Mouse (Mus musculus) liver, embryonic 12.5 days (tissue): ENCODE measurements around the gene Hk3. TPM values are rescaled to one million over a fixed set of nuclear protein-coding genes. Genes with fewer than 3 reads are reported as not detected.

Experiments
- ATAC-seq: fragments of 200-750 bp; cut with Nextera tagmentation; 2 replicates; pipeline ENCODE4 v1.8.0; 2017; ENCODE audit warnings: moderate number of reproducible peaks, mild to moderate bottlenecking, moderate library complexity
- H3K27ac ChIP-seq: fragments of 300-500 bp; sonication (generic); 2 replicates; pipeline ENCODE4 v1.5.1; 2016; ENCODE audit warnings: mild to moderate bottlenecking
- H3K27me3 ChIP-seq: fragments of 300-500 bp; sonication (generic); replicated peaks from 2 replicates; pipeline ENCODE4 v1.6.1; 2016; ENCODE audit warnings: mild to moderate bottlenecking, moderate library complexity
- H3K36me3 ChIP-seq: fragments of 300-500 bp; sonication (generic); 2 replicates; pipeline ENCODE4 v1.6.1; 2016; ENCODE audit warnings: mild to moderate bottlenecking, moderate library complexity
- H3K4me1 ChIP-seq: fragments of 300-500 bp; sonication (generic); 2 replicates; pipeline ENCODE4 v1.6.1; 2016
- H3K4me2 ChIP-seq: fragments of 300-500 bp; sonication (generic); 2 replicates; pipeline ENCODE4 v1.6.1; 2016; ENCODE audit warnings: mild to moderate bottlenecking, moderate library complexity
- H3K4me3 ChIP-seq: fragments of 300-500 bp; sonication (generic); 2 replicates; pipeline ENCODE4 v1.5.1; 2016; ENCODE audit warnings: mild to moderate bottlenecking, moderate library complexity
- H3K9ac ChIP-seq: fragments of 300-500 bp; sonication (generic); 2 replicates; pipeline ENCODE4 v1.6.1; 2016; ENCODE audit warnings: mild to moderate bottlenecking, moderate library complexity
- H3K9me3 ChIP-seq: fragments of 300-500 bp; sonication (generic); replicated peaks from 2 replicates; pipeline ENCODE4 v1.6.1; 2016; ENCODE audit warnings: mild to moderate bottlenecking, moderate library complexity
- WGBS: fragments of 180-500 bp; shearing (Covaris S2); methylation state at CpG from one replicate; pipeline ENCODE4 v1.1.7; 2016; ENCODE audit not compliant: insufficient replicate concordance; 5-methylcytosine and 5-hydroxymethylcytosine counted together
- polyA plus RNA-seq: library from polyadenylated mRNA; unstranded; fragments of >200 nt; fragmentation: Nextera tagmentation; extraction: Ambion mirVana; gene quantifications from 2 replicates; pipeline ENCODE4 v1.2.1, GENCODE M21; 2016

The Hk3 gene
- 2.7 and 3.0 TPM in 2 replicates for polyA plus RNA-seq

DNA sequence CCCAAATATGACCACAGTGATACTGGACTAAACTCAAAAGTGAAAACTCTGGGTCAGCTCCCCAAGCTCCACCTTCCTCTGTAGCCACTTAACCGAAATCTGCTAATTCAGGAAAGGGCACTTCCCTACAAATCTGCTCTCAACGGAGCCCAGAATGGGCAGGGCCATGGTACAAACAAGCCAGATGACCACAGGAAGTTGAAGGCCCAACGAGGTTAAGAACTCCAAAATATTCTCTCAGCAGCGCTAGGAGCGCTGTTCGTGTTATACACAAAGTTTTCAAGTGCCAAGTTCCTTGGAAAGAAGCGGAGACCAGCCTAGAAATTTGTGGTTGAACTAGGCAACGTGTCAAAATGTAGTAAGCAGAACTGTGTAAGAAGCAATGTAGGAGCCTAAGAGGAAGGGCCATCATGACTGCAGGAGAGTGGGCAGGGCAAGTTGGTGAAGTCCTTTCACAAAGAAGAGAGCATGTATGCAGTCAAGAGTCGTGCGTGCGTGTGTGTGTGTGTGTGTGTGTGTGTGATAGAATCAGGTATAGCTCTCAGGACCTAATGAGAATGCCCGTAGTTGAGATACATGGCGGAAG, at the start of gene Hk3:
Hk3 (minus strand) TSS at position 192 of the 586 bp plus-strand sequence.
- no peaks in the 10 kb centered on the region for H3K27me3 ChIP-seq
- no peak within 1 kb of the TSS for H3K9ac ChIP-seq
- ATAC-seq = no peak
- H3K9me3 ChIP-seq = no peaks in the 10 kb centered on the region
- H3K4me2 ChIP-seq = no peak within 1 kb of the TSS
- H3K36me3 ChIP-seq = peaks cover 6% of the 10 kb centered on the region
- WGBS = 64% methylated on average over 13 of the region's 13 CpGs
- H3K27ac ChIP-seq = no peak within 1 kb of the TSS
- H3K4me3 ChIP-seq = no peak within 1 kb of the TSS
- H3K4me1 ChIP-seq = no peaks in the 10 kb centered on the region

DNA sequence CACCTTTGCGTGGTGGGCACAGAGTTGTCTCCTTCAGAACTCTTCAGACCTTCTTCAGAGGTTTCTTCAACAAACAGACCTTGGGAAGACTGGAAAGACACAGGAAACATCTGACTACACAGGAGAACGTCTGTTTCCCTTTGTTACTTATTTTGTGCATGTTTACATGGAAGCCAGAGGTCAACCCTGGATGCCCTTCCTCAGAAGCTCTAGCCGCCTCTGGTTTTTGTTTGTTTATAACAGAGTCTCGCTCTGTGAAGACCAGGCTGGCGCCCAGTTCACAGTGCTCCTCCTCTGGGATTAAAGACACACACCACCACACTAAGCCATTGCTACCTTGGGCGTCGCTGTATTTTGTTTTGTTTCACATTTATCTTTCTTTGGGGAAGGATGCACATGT, 48.5 kb upstream of the Hk3 start:
- 67% methylated on average over 7 of the region's 7 CpGs for WGBS
- no peak for ATAC-seq

GRCm38 (mm10) chr13:55063276-55063675, 42.1 kb upstream of the Hk3 start:
- no peaks in the 10 kb centered on the region for H3K27me3 ChIP-seq
- no peaks in the 10 kb centered on the region for H3K9me3 ChIP-seq
- no peak overlapping the region for H3K9ac ChIP-seq
- no peak overlapping the region for H3K4me2 ChIP-seq
- no peak overlapping the region for H3K4me3 ChIP-seq
- H3K36me3 ChIP-seq = peaks cover 36% of the 10 kb centered on the region
- 63% methylated on average over 2 of the region's 2 CpGs for WGBS
- ATAC-seq = no peak
- no peak overlapping the region for H3K27ac ChIP-seq
- H3K4me1 ChIP-seq = 0 out of 2 replicates have a peak, but pooled peaks cover 2% of the 10 kb centered on the region

More for the DNA sequence above, 48.5 kb upstream of the Hk3 start:
- H3K4me1 ChIP-seq = peaks cover 5% of the 10 kb centered on the region; the same call in 1 of the 2 replicates
- no peak overlapping the region for H3K9ac ChIP-seq
- H3K36me3 ChIP-seq = peaks cover 35% of the 10 kb centered on the region
- H3K27ac ChIP-seq = no peak overlapping the region
- H3K4me2 ChIP-seq = no peak overlapping the region
- H3K9me3 ChIP-seq = no peaks in the 10 kb centered on the region
- H3K27me3 ChIP-seq = no peaks in the 10 kb centered on the region
- H3K4me3 ChIP-seq = no peak overlapping the region

- Histone ChIP-seq H3K27me3 (no peaks in the 10 kb centered on the region), H3K36me3 (peaks cover 42% of the 10 kb centered on the region), H3K4me1 (no peaks in the 10 kb centered on the region), H3K9me3 (no peaks in the 10 kb centered on the region), H3K27ac (no peak overlapping the region), H3K9ac (no peak overlapping the region), H3K4me3 (no peak overlapping the region), H3K4me2 (no peak overlapping the region)
- ATAC-seq = no peak
- 89% methylated on average over 2 of the region's 2 CpGs for WGBS
These were observed 36.9 kb upstream of the Hk3 start for GRCm38 (mm10) chr13:55058042-55058441.

DNA sequence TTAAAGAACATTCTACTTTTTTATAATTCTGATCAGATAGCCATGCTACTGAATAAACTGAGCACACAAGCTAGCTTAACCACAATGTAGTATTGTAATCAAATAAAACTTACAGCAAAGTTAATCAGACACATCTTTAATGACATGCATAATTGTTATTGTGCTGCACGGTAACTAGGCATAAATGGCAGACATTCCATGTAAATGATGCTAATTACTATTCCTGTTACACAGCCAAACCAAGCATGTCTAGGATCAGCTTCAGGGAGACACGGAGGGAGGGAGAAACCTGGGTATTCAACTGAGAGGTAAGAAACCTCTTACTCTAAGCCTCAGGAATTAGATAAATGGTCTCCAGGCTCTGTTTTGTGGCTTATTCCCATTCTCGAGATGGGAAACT, 26.5 kb upstream of the Hk3 start:
- Histone ChIP-seq H3K4me2 (no peak overlapping the region), H3K9ac (no peak overlapping the region), H3K27ac (no peak overlapping the region), H3K9me3 (no peaks in the 10 kb centered on the region), H3K36me3 (peaks cover 53% of the 10 kb centered on the region), H3K27me3 (no peaks in the 10 kb centered on the region), H3K4me3 (no peak overlapping the region), H3K4me1 (no peaks in the 10 kb centered on the region)
- ATAC-seq = no peak
- 86% methylated on average over 3 of the region's 3 CpGs for WGBS

DNA sequence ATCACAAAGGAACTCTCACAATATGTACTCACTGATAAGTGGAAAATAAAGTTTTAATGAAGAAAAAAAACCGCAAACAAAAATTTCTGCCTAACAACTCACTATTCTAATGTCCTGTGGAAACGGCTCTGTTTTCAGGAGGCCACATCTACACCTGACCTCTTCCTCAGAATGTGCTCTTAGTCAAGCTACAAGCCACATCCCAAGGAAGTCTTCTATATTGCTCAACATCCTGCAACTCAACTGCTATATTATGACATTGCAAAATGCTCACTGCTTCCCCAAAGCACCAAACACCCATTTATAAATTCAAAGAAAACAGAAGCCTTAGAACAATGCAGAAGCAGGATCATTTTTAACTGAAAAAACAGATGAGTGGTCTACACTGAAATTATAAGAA, 18.8 kb upstream of the Hk3 start:
- no peaks in the 10 kb centered on the region for H3K9me3 ChIP-seq
- no peaks in the 10 kb centered on the region for H3K4me1 ChIP-seq
- peaks cover 28% of the 10 kb centered on the region for H3K36me3 ChIP-seq
- H3K4me3 ChIP-seq = no peak overlapping the region
- H3K4me2 ChIP-seq = no peak overlapping the region
- no peak overlapping the region for H3K9ac ChIP-seq
- no peak for ATAC-seq
- no peak overlapping the region for H3K27ac ChIP-seq
- H3K27me3 ChIP-seq = no peaks in the 10 kb centered on the region
- 78% methylated on average over 2 of the region's 2 CpGs for WGBS

GRCm38 (mm10) chr13:55024215-55024614, 3.0 kb upstream of the Hk3 start:
- Histone ChIP-seq H3K4me3 (no peak overlapping the region), H3K4me2 (no peak overlapping the region), H3K9ac (no peak overlapping the region), H3K27ac (no peak overlapping the region), H3K4me1 (no peaks in the 10 kb centered on the region), H3K9me3 (no peaks in the 10 kb centered on the region), H3K36me3 (peaks cover 23% of the 10 kb centered on the region), H3K27me3 (no peaks in the 10 kb centered on the region)
- no peak for ATAC-seq
- 78% methylated on average over 2 of the region's 2 CpGs for WGBS

- H3K9ac ChIP-seq = no peak overlapping the region
- WGBS = 63% methylated on average over 9 of the region's 9 CpGs
- no peaks in the 10 kb centered on the region for H3K4me1 ChIP-seq
- no peak overlapping the region for H3K4me3 ChIP-seq
- no peaks in the 10 kb centered on the region for H3K9me3 ChIP-seq
- H3K36me3 ChIP-seq = peaks cover 9% of the 10 kb centered on the region
- H3K27me3 ChIP-seq = no peaks in the 10 kb centered on the region
- H3K27ac ChIP-seq = no peak overlapping the region
- no peak overlapping the region for H3K4me2 ChIP-seq
- ATAC-seq = no peak
These were observed 1.5 kb upstream of the Hk3 start for GRCm38 (mm10) chr13:55022715-55023114.

DNA sequence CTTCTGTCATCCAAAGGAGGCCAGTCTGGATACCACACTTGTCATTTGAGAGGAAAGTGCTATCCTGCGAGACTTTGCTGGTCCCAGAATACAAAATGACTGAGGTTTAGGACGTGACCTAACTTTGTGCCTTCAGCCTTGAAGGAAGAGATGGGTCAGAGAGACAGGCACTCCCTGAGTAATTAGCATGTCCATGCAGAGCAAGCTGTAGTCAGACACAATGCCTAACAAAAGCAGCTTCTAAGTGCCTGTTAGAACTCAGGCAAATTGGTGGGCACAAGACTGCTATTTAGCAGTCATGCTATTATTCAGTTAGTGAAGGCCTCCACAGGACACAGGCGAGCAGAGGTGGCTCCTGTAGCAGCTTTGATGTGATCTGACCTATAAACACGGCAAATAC, 1.1 kb upstream of the Hk3 start:
- Histone ChIP-seq H3K9ac (no peak overlapping the region), H3K4me2 (no peak overlapping the region), H3K9me3 (no peaks in the 10 kb centered on the region), H3K4me3 (no peak overlapping the region), H3K27ac (no peak overlapping the region), H3K36me3 (peaks cover 7% of the 10 kb centered on the region), H3K4me1 (no peaks in the 10 kb centered on the region), H3K27me3 (no peaks in the 10 kb centered on the region)
- ATAC-seq = no peak
- WGBS = 61% methylated on average over 4 of the region's 4 CpGs

DNA sequence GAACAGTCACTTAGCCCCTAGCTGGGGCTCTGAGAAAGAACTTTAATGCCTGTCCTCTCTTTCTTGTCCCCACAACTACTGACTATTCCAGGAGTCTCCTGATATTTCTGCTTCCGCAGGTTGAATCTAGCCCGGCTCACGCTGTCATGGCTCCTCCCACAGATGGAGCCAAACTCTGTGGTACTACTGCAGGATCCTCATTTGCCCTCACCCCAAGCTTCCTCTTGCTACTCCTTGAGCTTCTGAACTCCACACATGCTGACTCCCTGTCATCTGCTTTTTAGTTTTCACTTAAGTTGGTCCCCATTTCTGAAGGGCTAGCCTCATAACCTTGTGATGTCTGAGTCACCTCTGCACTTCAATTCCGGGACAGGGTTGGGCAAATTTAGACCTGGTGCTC, 1.1 kb downstream of the Hk3 start:
- H3K27me3 ChIP-seq = 0 out of 2 replicates have a peak, but pooled peaks cover 1% of the 10 kb centered on the region
- ATAC-seq = no peak
- 77% methylated on average over 4 of the region's 4 CpGs for WGBS
- H3K27ac ChIP-seq = no peak overlapping the region
- no peak overlapping the region for H3K4me3 ChIP-seq
- H3K9ac ChIP-seq = no peak overlapping the region
- H3K36me3 ChIP-seq = no peaks in the 10 kb centered on the region
- no peaks in the 10 kb centered on the region for H3K4me1 ChIP-seq
- H3K4me2 ChIP-seq = no peak overlapping the region
- H3K9me3 ChIP-seq = no peaks in the 10 kb centered on the region

- H3K4me3 ChIP-seq = no peak overlapping the region
- ATAC-seq = no peak
- peaks cover 10% of the 10 kb centered on the region; the same call in 1 of the 2 replicates for H3K27me3 ChIP-seq
- no peak overlapping the region for H3K9ac ChIP-seq
- H3K27ac ChIP-seq = no peak overlapping the region
- H3K9me3 ChIP-seq = no peaks in the 10 kb centered on the region
- no peaks in the 10 kb centered on the region for H3K36me3 ChIP-seq
- no peak overlapping the region for H3K4me2 ChIP-seq
- 45% methylated on average over 3 of the region's 3 CpGs for WGBS
- H3K4me1 ChIP-seq = no peaks in the 10 kb centered on the region
These were observed 2.0 kb downstream of the Hk3 start for GRCm38 (mm10) chr13:55019181-55019580.

DNA sequence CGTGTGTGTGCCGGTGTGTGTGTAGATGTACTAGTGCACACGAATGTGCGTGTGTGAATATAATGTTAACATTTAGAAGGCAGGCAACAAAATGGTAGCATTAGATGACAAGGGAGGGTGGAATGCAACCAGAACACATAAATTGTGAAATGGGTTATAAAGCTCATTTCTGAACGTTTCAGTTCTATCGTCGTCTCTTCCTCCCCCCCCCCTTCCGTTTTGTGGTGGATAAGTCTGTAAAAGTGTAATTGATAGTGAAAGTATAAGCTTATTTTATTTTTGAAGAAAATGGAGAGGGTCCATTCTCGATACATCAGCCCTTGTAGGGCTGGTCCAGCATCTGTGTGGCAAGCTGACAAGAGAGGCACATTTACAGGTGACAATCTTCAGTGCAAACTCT, 2.5 kb downstream of the Hk3 start:
- H3K36me3 ChIP-seq = no peaks in the 10 kb centered on the region
- peaks cover 13% of the 10 kb centered on the region; the same call in 1 of the 2 replicates for H3K27me3 ChIP-seq
- no peak overlapping the region for H3K4me3 ChIP-seq
- no peak for ATAC-seq
- WGBS = 72% methylated on average over 9 of the region's 9 CpGs
- no peak overlapping the region for H3K27ac ChIP-seq
- no peak overlapping the region for H3K4me2 ChIP-seq
- H3K4me1 ChIP-seq = no peaks in the 10 kb centered on the region
- H3K9ac ChIP-seq = no peak overlapping the region
- H3K9me3 ChIP-seq = no peaks in the 10 kb centered on the region
